ENCODE assay signal across 21 mouse cellular contexts in the genomic region with DNA sequence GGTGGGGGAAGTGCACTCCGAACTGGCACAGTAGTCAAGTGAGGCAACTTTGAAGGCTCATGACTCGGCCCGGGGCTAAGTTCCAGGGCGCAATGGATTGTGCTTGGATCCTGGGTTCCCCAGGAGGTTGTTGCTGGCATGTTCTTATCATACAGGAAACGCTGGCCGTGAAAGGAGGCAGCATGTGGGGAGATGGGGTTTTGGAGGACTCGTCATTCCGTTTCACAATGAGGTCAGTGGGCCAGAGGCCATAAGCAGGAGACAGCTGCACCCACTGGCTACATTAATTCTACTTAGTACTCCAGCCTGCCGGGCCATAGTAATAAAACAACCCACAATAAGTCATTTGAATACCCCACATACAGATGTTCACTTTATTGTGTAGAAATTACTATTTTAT. TPM values are rescaled to one million over a fixed set of nuclear protein-coding genes. Genes with fewer than 3 reads are reported as not detected.
A peak's percentile ranks its signal among the peaks of the same experiment; 100 is the strongest.
DNase-seq lines count a peak whose midpoint lies in the region; ATAC-seq and TF ChIP-seq lines count a peak whose summit lies in the region.
"Had no signal": no experiment of that assay in that cellular context is flagged by ENCODE, and none has a peak within 500 bp of the region (broad histone marks: within the 10 kb centered on the region; RNA-seq: fewer than 3 reads in every experiment).

No protein-coding gene starts in this region.

- H3K9ac ChIP-seq in heart, postnatal 0 days (replicated peaks; ENCODE audit: low read depth, low read length) = no peak overlapping the region
- H3K9ac ChIP-seq in forebrain, postnatal 0 days = no peak overlapping the region
- no peak overlapping the region for H3K9ac ChIP-seq in forebrain, embryonic 11.5 days (ENCODE audit: low read length)
- H3K9ac ChIP-seq: neural tube, embryonic 13.5 days had no signal

- H3K27ac ChIP-seq in heart, postnatal 0 days (ENCODE audit: low read depth) = no peak overlapping the region
- H3K27ac ChIP-seq in forebrain, postnatal 0 days (ENCODE audit: low read depth, low read length) = no peak overlapping the region
- no peak overlapping the region for H3K27ac ChIP-seq in forebrain, embryonic 11.5 days (ENCODE audit: low read depth, low read length)
- H3K27ac ChIP-seq: embryonic facial prominence, embryonic 10.5 days; neural tube, embryonic 13.5 days; stomach, postnatal 0 days had no signal

- TF ChIP-seq EP300 in heart, postnatal 0 days (IDR thresholded peaks at IDR 0.05; ENCODE audit: low read depth) = no peak

- peak; percentile 33; the same call in 1 of the 2 replicates for ATAC-seq in heart, postnatal 0 days (ENCODE audit: insufficient read depth, low read depth)
- no peak for ATAC-seq in forebrain, postnatal 0 days
- no peak for ATAC-seq in cerebellum, adult (ENCODE audit: insufficient number of reproducible peaks, low FRiP score, low TSS enrichment)
- no peak for ATAC-seq in forebrain, embryonic 11.5 days (replicated peaks; ENCODE audit: low FRiP score)
- ATAC-seq: forebrain, embryonic 16.5 days; hindbrain, embryonic 16.5 days had no signal

- no peaks in the 10 kb centered on the region for H3K27me3 ChIP-seq in heart, postnatal 0 days (ENCODE audit: control insufficient read depth, insufficient read depth, low read length)
- H3K27me3 ChIP-seq in forebrain, postnatal 0 days (ENCODE audit: insufficient read depth, low read length) = no peaks in the 10 kb centered on the region
- H3K27me3 ChIP-seq in forebrain, embryonic 11.5 days (ENCODE audit: control insufficient read depth, insufficient read depth, low read length) = no peaks in the 10 kb centered on the region
- H3K27me3 ChIP-seq: neural tube, embryonic 13.5 days had no signal

- no peaks in the 10 kb centered on the region for H3K36me3 ChIP-seq in heart, postnatal 0 days (replicated peaks; ENCODE audit: control insufficient read depth, insufficient read depth, low read length)
- H3K36me3 ChIP-seq in forebrain, postnatal 0 days (ENCODE audit: insufficient read depth) = no peaks in the 10 kb centered on the region
- no peaks in the 10 kb centered on the region for H3K36me3 ChIP-seq in forebrain, embryonic 11.5 days (ENCODE audit: control insufficient read depth, insufficient read depth, low read length)
- H3K36me3 ChIP-seq: embryonic facial prominence, embryonic 10.5 days; neural tube, embryonic 13.5 days had no signal

- 34% methylated on average over 9 of the region's 9 CpGs for WGBS in heart, postnatal 0 days
- WGBS in forebrain, postnatal 0 days = 82% methylated on average over 9 of the region's 9 CpGs
- 89% methylated on average over 9 of the region's 9 CpGs for WGBS in forebrain, embryonic 11.5 days

- H3K4me3 ChIP-seq in heart, postnatal 0 days (ENCODE audit: low read depth, low read length) = no peak overlapping the region
- H3K4me3 ChIP-seq in forebrain, postnatal 0 days (ENCODE audit: low read depth, low read length) = no peak overlapping the region
- no peak overlapping the region for H3K4me3 ChIP-seq in forebrain, embryonic 11.5 days (ENCODE audit: low read depth, low read length)
- H3K4me3 ChIP-seq: embryonic facial prominence, embryonic 10.5 days; erythroblast, embryonic 14.5 days; neural tube, embryonic 13.5 days had no signal

- DNase-seq in urinary bladder, postnatal 14 days (ENCODE audit: low spot score) = peak; percentile 4
- no peak for DNase-seq in urinary bladder, postnatal 4 days (ENCODE audit: low spot score in 2 of 2)
- DNase-seq in adrenal gland, postnatal 25 days = peak; percentile 5
- peak; percentile 13 for DNase-seq in heart, postnatal 0 days (ENCODE audit: low spot score)
- DNase-seq in forebrain, postnatal 0 days = no peak
- DNase-seq in forebrain, embryonic 11.5 days (ENCODE audit: low spot score) = no peak
- DNase-seq: cerebellum, adult 8-10 months; kidney, adult 18-20 months; kidney, postnatal 14 days; layer of hippocampus, adult 9-11 months; liver; lung, adult 2 months; right cerebral cortex, adult 18-20 months; thymus, postnatal 14 days had no signal

- H3K4me2 ChIP-seq in heart, postnatal 0 days (ENCODE audit: low read depth, low read length) = no peak overlapping the region
- no peak overlapping the region for H3K4me2 ChIP-seq in forebrain, postnatal 0 days (ENCODE audit: low read depth)
- no peak overlapping the region for H3K4me2 ChIP-seq in forebrain, embryonic 11.5 days (ENCODE audit: low read depth, low read length, severe bottlenecking)
- H3K4me2 ChIP-seq: neural tube, embryonic 13.5 days had no signal

- no peak for TF ChIP-seq CTCF in heart, postnatal 0 days (IDR thresholded peaks at IDR 0.05; ENCODE audit: low read depth)
- no peak for TF ChIP-seq CTCF in forebrain, postnatal 0 days (IDR thresholded peaks at IDR 0.05; ENCODE audit: low read depth)

- H3K9me3 ChIP-seq in heart, postnatal 0 days (replicated peaks; ENCODE audit: control insufficient read depth, low read length) = no peaks in the 10 kb centered on the region
- H3K9me3 ChIP-seq in forebrain, postnatal 0 days (ENCODE audit: low read length) = no peaks in the 10 kb centered on the region
- H3K9me3 ChIP-seq in forebrain, embryonic 11.5 days (ENCODE audit: control insufficient read depth, low read length) = no peaks in the 10 kb centered on the region
- H3K9me3 ChIP-seq: embryonic facial prominence, embryonic 10.5 days; neural tube, embryonic 13.5 days had no signal

- H3K4me1 ChIP-seq in heart, postnatal 0 days (ENCODE audit: control insufficient read depth, insufficient read depth) = no peaks in the 10 kb centered on the region
- H3K4me1 ChIP-seq in forebrain, postnatal 0 days (ENCODE audit: insufficient read depth) = no peaks in the 10 kb centered on the region
- H3K4me1 ChIP-seq in forebrain, embryonic 11.5 days (replicated peaks; ENCODE audit: control insufficient read depth, insufficient read depth, low read length) = no peaks in the 10 kb centered on the region
- H3K4me1 ChIP-seq: embryonic facial prominence, embryonic 10.5 days; neural tube, embryonic 13.5 days had no signal

RNA-seq across cellular contexts. Expression of a gene that starts 34.6 kb away (rescaled TPM):
- 0.12 TPM in 1 of 2 replicates, not detected in the other for total RNA-seq in adrenal gland, postnatal 25 days (2021)
- 0.35 and 4.6 TPM in 2 replicates for total RNA-seq in heart, postnatal 0 days (2014; rRNA removed; ENCODE audit: low replicate concordance)
- 0.64 and 0.67 TPM in 2 replicates for polyA plus RNA-seq in heart, postnatal 0 days (2015; fragmentation: Nextera tagmentation; extraction: Ambion mirVana)
- 1.6 and 1.8 TPM in 2 replicates for total RNA-seq in forebrain, postnatal 0 days (2014; rRNA removed)
- polyA plus RNA-seq in forebrain, postnatal 0 days (2015; fragmentation: Nextera tagmentation; extraction: Ambion mirVana) = 0.55 and 0.57 TPM in 2 replicates
- polyA plus RNA-seq in forebrain, embryonic 11.5 days (2014; fragmentation: Nextera tagmentation; extraction: Ambion mirVana) = 0.07 TPM in 1 of 2 replicates, not detected in the other
- polyA plus RNA-seq: embryonic facial prominence, embryonic 10.5 days; erythroblast, embryonic 14.5 days had no signal

Comparison
In these comparisons a context has a peak if more than half of its experiments do, and no peak if none do; other contexts are left out.
1. DNase-seq: peak in urinary bladder, postnatal 14 days (single experiment), adrenal gland, postnatal 25 days (single experiment) and heart, postnatal 0 days (single experiment); none in urinary bladder, postnatal 4 days (0 of 2), forebrain, postnatal 0 days (single experiment) and forebrain, embryonic 11.5 days (single experiment).